Mouse (Mus musculus): Measurements from ENCODE around the gene C5ar2. TPM values are rescaled to one million over a fixed set of nuclear protein-coding genes. Genes with fewer than 3 reads are reported as not detected.
"Not testable (repeated sequence)": the region's sequence is repeated elsewhere in the genome, so short reads cannot be mapped to it uniquely, and the experiment has no call there.

Gene C5ar2
- polyA plus RNA-seq, 1 experiment from 2014 or later: not detected

- in situ Hi-C loops (cut with MboI; ENCODE audit: low pct_unique_long_range_greater_than_20kb): loop anchor here (5.0 kb wide), 1 partner anchor 69 kb away; no protein-coding TSS in a partner anchor
- ATAC-seq: no peak
These were observed 17.1 kb upstream of the C5ar2 start for GRCm38 (mm10) chr7:16261097-16261496.

GRCm38 (mm10) chr7:16259110-16259590, 15.2 kb upstream of the C5ar2 start, which contains the start of gene C5ar1:
Gene C5ar1 (minus strand): TSS chr7:16259540.
- ChIA-PET POLR2A (no interaction called here), CTCF (no interaction called here)
- in situ Hi-C loops (cut with MboI; ENCODE audit: low pct_unique_long_range_greater_than_20kb): no loop called here
- no peaks in the 10 kb centered on the region for H3K27me3 ChIP-seq
- TF ChIP-seq CTCF (IDR thresholded peaks at IDR 0.05): no peak
- no peak for DNase-seq (ENCODE audit: low read depth, low spot score)
- no peak for ATAC-seq

More at GRCm38 (mm10) chr7:16261097-16261496, 17.1 kb upstream of the C5ar2 start:
- no peak for DNase-seq (ENCODE audit: low read depth, low spot score)
- ChIA-PET CTCF (no interaction called here), POLR2A (no interaction called here)
- no peaks in the 10 kb centered on the region for H3K27me3 ChIP-seq
- no peak for TF ChIP-seq CTCF (IDR thresholded peaks at IDR 0.05)

GRCm38 (mm10) chr7:16257830-16258229, 13.9 kb upstream of the C5ar2 start:
- DNase-seq (ENCODE audit: low read depth, low spot score) (no peak), ATAC-seq (no peak)
- in situ Hi-C loops (cut with MboI; ENCODE audit: low pct_unique_long_range_greater_than_20kb): no loop called here
- CTCF ChIA-PET: interaction anchor here (1.2 kb wide), 1 partner anchor 147 kb away, joined by 3 read pairs; no protein-coding TSS in a partner anchor
- POLR2A ChIA-PET: interaction anchor here (0.6 kb wide), 1 partner anchor 15 kb away, joined by 3 read pairs; no protein-coding TSS in a partner anchor
- H3K27me3 ChIP-seq: no peaks in the 10 kb centered on the region
- no peak for TF ChIP-seq CTCF (IDR thresholded peaks at IDR 0.05)

- H3K27me3 ChIP-seq; ATAC-seq; POLR2A ChIA-PET; CTCF ChIA-PET; in situ Hi-C loops (cut with MboI; ENCODE audit: low pct_unique_long_range_greater_than_20kb); DNase-seq (ENCODE audit: low read depth, low spot score): not testable (repeated sequence)
These were observed 12.0 kb upstream of the C5ar2 start for GRCm38 (mm10) chr7:16255963-16256362.

GRCm38 (mm10) chr7:16254195-16254594, 10.2 kb upstream of the C5ar2 start:
- in situ Hi-C loops (cut with MboI; ENCODE audit: low pct_unique_long_range_greater_than_20kb): no loop called here
- TF ChIP-seq CTCF (IDR thresholded peaks at IDR 0.05): no peak
- no peaks in the 10 kb centered on the region for H3K27me3 ChIP-seq
- ATAC-seq: no peak
- ChIA-PET POLR2A (no interaction called here), CTCF (interaction anchor here (1.0 kb wide), 1 partner anchor 9 kb away, joined by 4 read pairs; no protein-coding TSS in a partner anchor)
- DNase-seq (ENCODE audit: low read depth, low spot score): no peak

- ATAC-seq: no peak
- CTCF ChIA-PET: interaction anchor here (1.1 kb wide), 1 partner anchor 23 kb away, joined by 4 read pairs; no protein-coding TSS in a partner anchor
- POLR2A ChIA-PET: no interaction called here
These were observed 6.7 kb upstream of the C5ar2 start for GRCm38 (mm10) chr7:16250687-16251086.

GRCm38 (mm10) chr7:16245958-16246357, 2.0 kb upstream of the C5ar2 start:
- ChIA-PET CTCF (no interaction called here), POLR2A (no interaction called here)
- TF ChIP-seq CTCF (IDR thresholded peaks at IDR 0.05): no peak
- no peaks in the 10 kb centered on the region for H3K27me3 ChIP-seq
- ATAC-seq: no peak
- DNase-seq (ENCODE audit: low read depth, low spot score): no peak
- in situ Hi-C loops (cut with MboI; ENCODE audit: low pct_unique_long_range_greater_than_20kb): no loop called here

More at GRCm38 (mm10) chr7:16250687-16251086, 6.7 kb upstream of the C5ar2 start:
- TF ChIP-seq CTCF (IDR thresholded peaks at IDR 0.05): no peak
- no peak for DNase-seq (ENCODE audit: low read depth, low spot score)
- in situ Hi-C loops (cut with MboI; ENCODE audit: low pct_unique_long_range_greater_than_20kb): no loop called here
- no peaks in the 10 kb centered on the region for H3K27me3 ChIP-seq

GRCm38 (mm10) chr7:16242198-16242597, 1.8 kb downstream of the C5ar2 start:
- no peak for ATAC-seq
- ChIA-PET CTCF (interaction anchor here (1.0 to 1.6 kb wide), 2 partner anchors 16 to 50 kb away, joined by 3 to 4 read pairs; no protein-coding TSS in a partner anchor), POLR2A (interaction anchor here (0.6 kb wide), 1 partner anchor 15 kb away, joined by 3 read pairs; no protein-coding TSS in a partner anchor)
- no peak for DNase-seq (ENCODE audit: low read depth, low spot score)
- no peaks in the 10 kb centered on the region for H3K27me3 ChIP-seq
- TF ChIP-seq CTCF (IDR thresholded peaks at IDR 0.05): no peak
- in situ Hi-C loops (cut with MboI; ENCODE audit: low pct_unique_long_range_greater_than_20kb): no loop called here

- no peak for DNase-seq (ENCODE audit: low read depth, low spot score)
- POLR2A ChIA-PET: no interaction called here
- CTCF ChIA-PET: interaction anchor here (1.0 to 1.6 kb wide), 2 partner anchors 13 to 49 kb away, joined by 3 to 4 read pairs; no protein-coding TSS in a partner anchor
- in situ Hi-C loops (cut with MboI; ENCODE audit: low pct_unique_long_range_greater_than_20kb): no loop called here
- H3K27me3 ChIP-seq: no peaks in the 10 kb centered on the region
- TF ChIP-seq CTCF (IDR thresholded peaks at IDR 0.05): no peak
- no peak for ATAC-seq
These were observed 2.2 kb downstream of the C5ar2 start for GRCm38 (mm10) chr7:16241787-16242186.

- no peak for ATAC-seq
- H3K27me3 ChIP-seq: no peaks in the 10 kb centered on the region
- DNase-seq (ENCODE audit: low read depth, low spot score): no peak
- ChIA-PET POLR2A (interaction anchor here (0.6 kb wide), 1 partner anchor 28 kb away, joined by 5 read pairs; no protein-coding TSS in a partner anchor), CTCF (interaction anchor here (1.0 kb wide), 1 partner anchor 13 kb away, joined by 3 read pairs; no protein-coding TSS in a partner anchor)
- in situ Hi-C loops (cut with MboI; ENCODE audit: low pct_unique_long_range_greater_than_20kb): no loop called here
- no peak for TF ChIP-seq CTCF (IDR thresholded peaks at IDR 0.05)
These were observed 3.0 kb downstream of the C5ar2 start for GRCm38 (mm10) chr7:16240978-16241303.

GRCm38 (mm10) chr7:16240281-16240977, 3.5 kb downstream of the C5ar2 start:
- POLR2A ChIA-PET: no interaction called here
- CTCF ChIA-PET: no interaction called here
- no peaks in the 10 kb centered on the region for H3K27me3 ChIP-seq
- DNase-seq (ENCODE audit: low read depth, low spot score) (no peak), ATAC-seq (no peak)
- no peak for TF ChIP-seq CTCF (IDR thresholded peaks at IDR 0.05)
- in situ Hi-C loops (cut with MboI; ENCODE audit: low pct_unique_long_range_greater_than_20kb): no loop called here

Measured in Patski (cell line).